Mouse (Mus musculus): ENCODE data around the gene Adap1.
"Not testable (repeated sequence)": the region's sequence is repeated elsewhere in the genome, so short reads cannot be mapped to it uniquely, and the experiment has no call there.

The Adap1 gene

GRCm38 (mm10) chr5:139353496-139353895, 28.1 kb upstream of the Adap1 start:
- in situ Hi-C loops (cut with MboI; ENCODE audit: low sequenced_read_pairs) = loop anchor here (25.0 kb wide), 1 partner anchor 309 kb away; no protein-coding TSS in a partner anchor

DNA sequence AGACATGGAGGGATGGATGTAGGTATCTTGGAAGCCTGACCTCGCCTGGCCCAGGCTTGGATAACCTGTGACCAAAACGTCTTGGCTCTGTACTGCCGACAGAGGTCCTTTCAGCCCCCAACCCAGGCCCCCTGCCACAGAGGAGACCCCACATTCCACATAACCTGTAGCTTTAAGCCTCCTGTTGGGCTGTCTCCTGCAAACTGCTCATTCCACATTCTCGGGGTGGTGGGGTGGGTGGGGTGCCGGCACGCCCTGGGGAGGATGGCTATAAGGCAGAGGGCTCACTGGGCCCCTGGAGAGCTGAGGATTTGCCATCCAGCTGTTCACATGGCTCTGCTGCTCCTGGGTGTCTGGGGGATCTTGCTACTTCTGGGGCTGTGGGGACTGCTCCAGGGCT, 26.9 kb upstream of the Adap1 start, which contains the start of gene Cyp2w1:
Cyp2w1 (plus strand) TSS at position 301 of the 400 bp plus-strand sequence.
- in situ Hi-C loops (cut with MboI; ENCODE audit: low sequenced_read_pairs) = loop anchor here (25.0 kb wide), 1 partner anchor 310 kb away; no protein-coding TSS in a partner anchor

- in situ Hi-C loops (cut with MboI; ENCODE audit: low sequenced_read_pairs) = loop anchor here (25.0 kb wide), 1 partner anchor 311 kb away; no protein-coding TSS in a partner anchor
These were observed 26.2 kb upstream of the Adap1 start for GRCm38 (mm10) chr5:139351628-139352027.

- in situ Hi-C loops (cut with MboI; ENCODE audit: low sequenced_read_pairs) = loop anchor here (25.0 kb wide), 1 partner anchor 311 kb away; no protein-coding TSS in a partner anchor
These were observed 25.7 kb upstream of the Adap1 start, which contains the start of gene Cox19 for GRCm38 (mm10) chr5:139351134-139351533. Cox19 (minus strand) TSS chr5:139351418.

GRCm38 (mm10) chr5:139349713-139350112, 24.3 kb upstream of the Adap1 start:
- in situ Hi-C loops (cut with MboI; ENCODE audit: low sequenced_read_pairs) = loop anchor here (25.0 kb wide), 1 partner anchor 313 kb away; no protein-coding TSS in a partner anchor

DNA sequence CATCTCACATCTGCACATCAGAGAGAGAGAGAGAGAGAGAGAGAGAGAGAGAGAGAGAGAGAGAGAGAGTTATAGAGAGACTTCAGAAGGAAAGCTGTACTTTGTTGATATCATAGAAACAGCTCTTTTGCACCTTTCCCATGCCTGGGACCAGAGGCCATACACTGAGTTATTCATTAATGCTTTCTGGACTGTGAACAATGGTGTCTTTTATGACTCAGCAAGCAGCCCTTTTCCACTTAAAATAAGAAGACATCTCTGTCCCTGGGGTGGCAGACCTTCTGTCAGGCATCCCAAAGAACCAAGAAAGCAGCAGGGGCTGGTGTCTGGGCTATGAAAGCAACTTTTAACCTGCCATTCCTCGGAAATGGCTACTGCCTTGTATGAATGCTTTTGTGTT, 21.8 kb upstream of the Adap1 start:
- in situ Hi-C loops (cut with MboI; ENCODE audit: low sequenced_read_pairs) = no loop called here

DNA sequence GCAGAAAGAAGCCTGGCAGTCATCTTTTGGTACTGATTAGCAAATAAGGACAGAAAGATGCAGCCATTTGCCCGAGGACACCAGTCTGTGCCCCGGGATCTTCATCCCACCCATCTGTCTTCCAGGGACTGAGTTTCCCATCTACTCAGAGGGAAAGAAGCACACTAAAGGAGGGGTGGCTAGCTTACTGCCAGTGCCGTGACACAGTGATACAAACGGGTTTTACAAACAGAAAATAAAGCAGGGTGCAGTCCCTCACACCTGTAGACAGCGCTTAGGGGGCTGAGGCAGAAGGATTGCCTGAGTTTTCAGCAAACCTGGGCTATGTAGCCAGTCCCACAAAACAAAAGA, 19.9 kb upstream of the Adap1 start:
- in situ Hi-C loops (cut with MboI; ENCODE audit: low sequenced_read_pairs) = no loop called here

DNA sequence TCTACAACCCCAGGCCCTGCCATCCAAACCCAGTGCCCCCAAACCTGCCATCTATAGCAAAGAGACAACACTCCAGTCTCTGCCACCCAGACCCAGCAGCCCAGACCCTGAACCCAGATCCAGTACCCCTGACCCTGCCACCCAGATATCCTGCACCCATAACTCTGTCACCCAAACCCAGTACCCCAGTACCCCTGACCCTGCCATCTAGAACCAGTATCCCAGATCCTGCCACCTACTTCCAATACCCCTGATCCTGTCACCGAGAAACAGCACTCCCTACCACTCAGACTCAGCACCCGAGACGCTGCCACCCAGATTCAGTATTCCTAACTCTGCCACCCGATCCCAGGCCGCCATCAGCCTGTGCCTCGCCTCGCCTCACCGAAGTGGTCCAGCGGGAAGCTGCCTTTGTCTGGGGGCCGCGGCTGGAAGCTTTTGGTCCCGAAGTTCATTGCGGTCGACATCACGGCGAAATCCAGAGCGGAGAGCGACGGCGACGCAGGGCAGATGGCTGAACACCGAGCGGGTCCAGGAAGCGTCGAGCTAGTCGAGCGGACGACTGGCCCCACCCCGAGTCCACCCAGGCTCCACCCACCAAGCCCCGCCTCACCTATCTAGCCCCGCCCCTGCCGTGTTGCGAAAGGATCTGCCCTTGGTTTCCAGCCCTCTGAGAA, 19.4 kb upstream of the Adap1 start:
- in situ Hi-C loops (cut with MboI; ENCODE audit: low sequenced_read_pairs) = no loop called here

DNA sequence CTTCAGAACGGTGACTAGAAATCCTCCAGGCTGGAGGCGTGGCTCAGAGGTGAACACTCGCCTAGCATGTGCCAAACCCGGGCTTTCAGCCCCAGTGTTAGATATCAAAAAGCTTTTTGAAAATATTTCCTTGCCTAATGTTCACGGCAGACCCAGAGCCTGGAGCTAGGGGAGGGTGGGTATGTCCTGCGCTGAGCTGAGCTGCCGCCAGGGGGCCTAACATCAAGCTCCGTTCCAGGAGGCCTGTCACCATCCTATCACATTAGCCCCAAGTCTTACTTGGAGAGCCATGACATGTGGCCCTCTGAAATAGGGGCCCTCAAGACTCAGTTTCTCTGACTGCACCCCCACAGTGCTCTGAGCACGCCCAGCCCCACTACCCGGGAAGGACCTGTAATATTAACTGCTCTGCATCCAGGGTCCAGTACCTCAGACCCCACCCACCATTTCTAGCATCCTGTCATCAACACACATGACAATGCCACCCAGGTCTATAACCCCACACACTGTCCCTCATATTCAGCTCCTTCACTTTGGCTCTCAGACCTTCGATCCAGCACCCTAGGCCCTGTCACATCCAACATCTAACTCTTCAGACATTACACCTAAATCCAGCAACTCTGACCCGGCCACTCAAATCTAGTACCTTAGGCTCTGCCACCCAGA, 18.7 kb upstream of the Adap1 start:
- in situ Hi-C loops (cut with MboI; ENCODE audit: low sequenced_read_pairs) = no loop called here

- in situ Hi-C loops (cut with MboI; ENCODE audit: low sequenced_read_pairs) = no loop called here
These were observed 13.5 kb upstream of the Adap1 start for GRCm38 (mm10) chr5:139338891-139339290.

DNA sequence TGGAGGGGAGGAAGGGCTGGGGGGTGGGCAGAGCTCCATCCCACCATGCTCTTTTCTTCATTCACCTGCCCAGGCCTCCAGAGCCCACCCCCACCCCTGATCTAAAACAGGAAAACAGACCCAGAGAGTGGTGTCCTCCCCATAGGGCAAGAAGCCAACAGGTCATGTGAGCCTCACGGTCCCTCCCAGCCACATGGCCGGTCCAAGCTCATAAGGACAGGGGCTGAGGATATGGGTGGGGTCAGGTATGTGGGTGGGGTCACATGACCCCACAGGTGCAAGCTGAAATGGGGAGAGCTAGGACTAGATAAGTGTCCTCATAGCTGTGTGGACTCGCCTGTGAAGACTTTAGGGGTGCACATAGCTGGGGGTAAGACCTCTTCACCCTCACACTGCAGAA, 13.0 kb upstream of the Adap1 start:
- in situ Hi-C loops (cut with MboI; ENCODE audit: low sequenced_read_pairs) = no loop called here

GRCm38 (mm10) chr5:139337826-139338370, 12.5 kb upstream of the Adap1 start:
- in situ Hi-C loops (cut with MboI; ENCODE audit: low sequenced_read_pairs) = no loop called here

- in situ Hi-C loops (cut with MboI; ENCODE audit: low sequenced_read_pairs) = no loop called here
These were observed 10.2 kb upstream of the Adap1 start for GRCm38 (mm10) chr5:139335634-139336033.

- in situ Hi-C loops (cut with MboI; ENCODE audit: low sequenced_read_pairs) = not testable (repeated sequence)
These were observed 9.0 kb upstream of the Adap1 start for GRCm38 (mm10) chr5:139334394-139334793.

GRCm38 (mm10) chr5:139333301-139334013, 8.0 kb upstream of the Adap1 start:
- in situ Hi-C loops (cut with MboI; ENCODE audit: low sequenced_read_pairs) = no loop called here

DNA sequence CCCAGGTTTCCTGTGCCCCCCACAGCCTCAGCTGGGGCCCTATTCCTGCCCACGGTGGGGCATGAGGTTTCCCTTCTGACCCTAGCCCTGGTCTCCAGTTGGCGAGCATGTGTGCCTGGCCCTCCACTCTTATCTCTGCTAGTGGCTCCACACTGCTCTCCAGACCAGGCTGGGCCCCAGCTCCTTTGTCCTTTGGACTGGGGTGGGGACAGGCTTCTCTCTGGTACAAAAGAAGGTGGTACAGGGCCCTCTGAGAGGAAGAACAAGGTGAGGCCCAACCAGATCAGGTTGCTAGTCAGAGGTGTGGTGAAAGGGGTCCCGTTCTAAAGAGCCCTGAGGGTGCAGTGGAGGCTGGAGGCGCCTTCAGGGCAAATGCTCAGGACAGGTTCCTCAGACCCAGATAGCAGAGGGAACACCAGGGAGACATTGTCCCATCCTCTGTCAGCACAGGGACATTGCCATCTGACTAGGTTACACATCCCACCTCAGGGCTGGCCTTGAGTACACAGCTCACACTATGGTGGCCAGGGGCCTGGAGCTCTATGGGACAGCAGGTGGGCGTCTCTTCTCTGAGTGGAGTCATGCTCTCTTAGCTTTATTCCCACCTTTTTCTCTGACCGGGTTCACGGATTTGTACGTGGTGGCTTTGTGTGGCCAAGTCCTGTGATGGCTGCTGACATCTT, 7.3 kb upstream of the Adap1 start:
- in situ Hi-C loops (cut with MboI; ENCODE audit: low sequenced_read_pairs) = no loop called here

DNA sequence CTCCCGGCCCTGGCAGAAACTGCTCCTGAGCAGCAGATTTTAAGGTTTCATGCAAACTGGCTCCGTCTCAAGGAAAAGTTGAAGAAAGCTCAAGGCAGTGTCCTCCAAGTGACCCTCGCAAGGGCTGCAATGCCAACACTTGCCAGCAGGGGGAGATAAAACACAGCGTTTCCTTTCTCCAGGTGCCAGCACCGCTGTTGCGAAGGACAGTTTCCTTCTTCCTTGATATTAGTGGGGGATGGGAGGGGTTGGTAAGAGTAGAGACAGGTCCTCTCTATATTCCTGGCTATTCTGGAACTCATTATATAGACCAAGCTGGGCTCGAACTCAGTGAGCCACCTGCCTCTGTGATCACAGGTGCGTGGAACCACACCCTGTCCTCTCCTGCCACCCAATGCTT, 6.3 kb upstream of the Adap1 start:
- in situ Hi-C loops (cut with MboI; ENCODE audit: low sequenced_read_pairs) = no loop called here

- in situ Hi-C loops (cut with MboI; ENCODE audit: low sequenced_read_pairs) = no loop called here
These were observed 5.3 kb upstream of the Adap1 start for GRCm38 (mm10) chr5:139330766-139331165.

- in situ Hi-C loops (cut with MboI; ENCODE audit: low sequenced_read_pairs) = no loop called here
These were observed 2.2 kb upstream of the Adap1 start for GRCm38 (mm10) chr5:139327634-139328020.

GRCm38 (mm10) chr5:139326986-139327633, 1.7 kb upstream of the Adap1 start:
- in situ Hi-C loops (cut with MboI; ENCODE audit: low sequenced_read_pairs) = no loop called here
